9 mouse cellular contexts compared by ENCODE assay signal in genomic region chr11:119954749-119955337, GRCm38 (mm10). TPM values are rescaled to one million over a fixed set of nuclear protein-coding genes. Genes with fewer than 3 reads are reported as not detected.
DNase-seq lines count a peak whose midpoint lies in the region; ATAC-seq and TF ChIP-seq lines count a peak whose summit lies in the region.
"Had no signal": no experiment of that assay in that cellular context is flagged by ENCODE, and none has a peak within 500 bp of the region (broad histone marks: within the 10 kb centered on the region; RNA-seq: fewer than 3 reads in every experiment).

No protein-coding gene starts in this region.

- WGBS in heart, adult 2 months, result 67% methylated on average over 2 of the region's 2 CpGs
- 32% methylated on average over 2 of the region's 2 CpGs for WGBS in lung, postnatal 0 days
- 73% methylated on average over 2 of the region's 2 CpGs for WGBS in stomach, postnatal 0 days

- H3K9ac ChIP-seq in heart, adult 2 months (ENCODE audit: low read depth, low read length), result no peak overlapping the region
- no peak overlapping the region for H3K9ac ChIP-seq in lung, postnatal 0 days (replicated peaks; ENCODE audit: low read depth)
- no peak overlapping the region for H3K9ac ChIP-seq in stomach, postnatal 0 days (ENCODE audit: low read length)

- TF ChIP-seq EP300 in heart, adult 2 months (IDR thresholded peaks at IDR 0.05; ENCODE audit: insufficient read depth, low read depth, low read length), result no peak
- TF ChIP-seq EP300 in lung, postnatal 0 days (IDR thresholded peaks at IDR 0.05), result no peak
- TF ChIP-seq EP300 in stomach, postnatal 0 days (optimal IDR thresholded peaks at IDR 0.05), result no peak

- peak; percentile 79 for ATAC-seq in lung, postnatal 0 days
- ATAC-seq in stomach, postnatal 0 days (ENCODE audit: low FRiP score, low TSS enrichment), result peak; percentile 74
- no peak for ATAC-seq in megakaryocyte-erythroid progenitor cell, adult 5-6 weeks (replicated peaks; ENCODE audit: low FRiP score, low TSS enrichment, poor library complexity, severe bottlenecking)

- intact Hi-C loops in heart, adult 2 months (cut with DNase I), result loop anchor here (2.0 kb wide), 1 partner anchor 24 kb away; no protein-coding TSS in a partner anchor
- intact Hi-C loops in heart, postnatal 36 days (cut with DNase I), result no loop called here

- H3K27me3 ChIP-seq in heart, adult 2 months (ENCODE audit: control insufficient read depth, insufficient read depth, low read length), result no peaks in the 10 kb centered on the region
- no peaks in the 10 kb centered on the region for H3K27me3 ChIP-seq in lung, postnatal 0 days (replicated peaks; ENCODE audit: insufficient read depth, low read length)
- no peaks in the 10 kb centered on the region for H3K27me3 ChIP-seq in stomach, postnatal 0 days (ENCODE audit: control insufficient read depth, insufficient read depth, low read length)

- no peaks in the 10 kb centered on the region for H3K9me3 ChIP-seq in lung, postnatal 0 days (ENCODE audit: low read length)
- H3K9me3 ChIP-seq in stomach, postnatal 0 days (ENCODE audit: control insufficient read depth, low read length), result no peaks in the 10 kb centered on the region

- H3K27ac ChIP-seq in heart, adult 2 months, result peak overlapping the region; percentile 40
- H3K27ac ChIP-seq in lung, postnatal 0 days (ENCODE audit: low read length), result peak overlapping the region; percentile 89
- peak overlapping the region; percentile 78 for H3K27ac ChIP-seq in stomach, postnatal 0 days (replicated peaks)

- H3K4me3 ChIP-seq in heart, adult 2 months, result no peak overlapping the region
- H3K4me3 ChIP-seq in lung, postnatal 0 days (ENCODE audit: low read depth, low read length), result no peak overlapping the region
- H3K4me3 ChIP-seq in stomach, postnatal 0 days (ENCODE audit: low read depth, low read length), result no peak overlapping the region

- H3K4me2 ChIP-seq in lung, postnatal 0 days (replicated peaks; ENCODE audit: low read depth, low read length), result 0 out of 2 replicates have a peak overlapping the region, but pooled peaks have one; percentile 11
- H3K4me2 ChIP-seq in stomach, postnatal 0 days (replicated peaks; ENCODE audit: low read depth), result no peak overlapping the region

- TF ChIP-seq CTCF in heart, adult 2 months (IDR thresholded peaks at IDR 0.05), result no peak
- TF ChIP-seq CTCF in lung, postnatal 0 days (IDR thresholded peaks at IDR 0.05), result no peak
- no peak for TF ChIP-seq CTCF in stomach, postnatal 0 days (IDR thresholded peaks at IDR 0.05; ENCODE audit: low read depth)

- no peaks in the 10 kb centered on the region for H3K79me2 ChIP-seq in heart, adult 2 months (replicated peaks; ENCODE audit: control insufficient read depth, insufficient read depth, low read length)

- no peaks in the 10 kb centered on the region for H3K36me3 ChIP-seq in heart, adult 2 months (ENCODE audit: control insufficient read depth, insufficient read depth, low read length)
- H3K36me3 ChIP-seq in lung, postnatal 0 days (ENCODE audit: insufficient read depth, low read length), result no peaks in the 10 kb centered on the region
- H3K36me3 ChIP-seq in stomach, postnatal 0 days (ENCODE audit: control insufficient read depth, insufficient read depth, low read length), result peaks cover 5% of the 10 kb centered on the region; the same call in 1 of the 2 replicates

- DNase-seq in heart, adult 2 months, result no peak
- no peak for DNase-seq in heart, postnatal 36 days
- peak; percentile 30 for DNase-seq in thymus, postnatal 0 days (ENCODE audit: low spot score)
- DNase-seq in thymus, adult 18-20 months, result no peak
- DNase-seq in lung, postnatal 0 days (ENCODE audit: low spot score), result peak; percentile 81
- no peak for DNase-seq in stomach, postnatal 0 days (ENCODE audit: low spot score)
- DNase-seq in right cerebral cortex, adult 2 months (ENCODE audit: low spot score in 2 of 2), result no peak
- DNase-seq: adrenal gland, postnatal 25 days had no signal

- TF ChIP-seq POLR2A in heart, adult 2 months (IDR thresholded peaks at IDR 0.05; ENCODE audit: insufficient read depth, low read depth, low read length), result no peak

- H3K4me1 ChIP-seq in heart, adult 2 months (ENCODE audit: control insufficient read depth, insufficient read depth, low read length), result peaks cover 38% of the 10 kb centered on the region
- H3K4me1 ChIP-seq in lung, postnatal 0 days (ENCODE audit: insufficient read depth, low read depth, low read length), result peaks cover 60% of the 10 kb centered on the region
- H3K4me1 ChIP-seq in stomach, postnatal 0 days (replicated peaks; ENCODE audit: control insufficient read depth, insufficient read depth), result peaks cover 13% of the 10 kb centered on the region

RNA-seq across cellular contexts. Expression of gene Baiap2, which starts 12.3 kb away (rescaled TPM):
- total RNA-seq in heart, adult 2 months (2021), result 10 to 100 TPM in 1 of 2 experiments, 1 to 10 TPM in 1; 5.8 to 10.3 TPM
- polyA plus RNA-seq in heart, adult 2 months (2012; rRNA removed), result 10.5 and 10.9 TPM in 2 replicates
- total RNA-seq in heart, postnatal 36 days (2021), result 10 to 100 TPM in 1 of 2 experiments, 1 to 10 TPM in 1; 4.4 to 12.0 TPM
- polyA plus RNA-seq in thymus, postnatal 0 days (2015; fragmentation: Nextera tagmentation; extraction: Ambion mirVana), result 25.1 and 26.3 TPM in 2 replicates
- polyA plus RNA-seq in lung, postnatal 0 days (2015; fragmentation: Nextera tagmentation; extraction: Ambion mirVana), result 42.9 and 52.6 TPM in 2 replicates
- 35.1 and 39.2 TPM in 2 replicates for polyA plus RNA-seq in stomach, postnatal 0 days (2015; fragmentation: Nextera tagmentation; extraction: Ambion mirVana)
- total RNA-seq in megakaryocyte-erythroid progenitor cell, adult 5-6 weeks (2014; fragmentation: Nextera tagmentation), result 1.0 and 2.3 TPM in 2 replicates
- 1.5 and 17.7 TPM in 2 replicates for total RNA-seq in megakaryocyte-erythroid progenitor cell, adult 5-6 weeks (2017)

RNA-seq across cellular contexts. Expression of gene Chmp6, which starts 41.6 kb away (rescaled TPM):
- 10 to 100 TPM; 25.9 to 30.1 TPM for total RNA-seq in heart, adult 2 months (2021)
- 26.8 and 28.9 TPM in 2 replicates for polyA plus RNA-seq in heart, adult 2 months (2012; rRNA removed)
- 10 to 100 TPM; 27.9 TPM for total RNA-seq in heart, postnatal 36 days (2021)
- polyA plus RNA-seq in thymus, postnatal 0 days (2015; fragmentation: Nextera tagmentation; extraction: Ambion mirVana), result 81.4 and 86.0 TPM in 2 replicates
- 83.6 and 89.9 TPM in 2 replicates for polyA plus RNA-seq in lung, postnatal 0 days (2015; fragmentation: Nextera tagmentation; extraction: Ambion mirVana)
- 84.5 and 85.3 TPM in 2 replicates for polyA plus RNA-seq in stomach, postnatal 0 days (2015; fragmentation: Nextera tagmentation; extraction: Ambion mirVana)
- total RNA-seq in megakaryocyte-erythroid progenitor cell, adult 5-6 weeks (2014; fragmentation: Nextera tagmentation), result 13.6 and 25.2 TPM in 2 replicates
- 17.7 and 92.3 TPM in 2 replicates for total RNA-seq in megakaryocyte-erythroid progenitor cell, adult 5-6 weeks (2017)

Comparison
In these comparisons a context has a peak if more than half of its experiments do, and no peak if none do; other contexts are left out.
1. DNase-seq: peak in thymus, postnatal 0 days (single experiment) and lung, postnatal 0 days (single experiment); none in heart, adult 2 months (0 of 2), heart, postnatal 36 days (0 of 2), thymus, adult 18-20 months (0 of 2), stomach, postnatal 0 days (single experiment) and right cerebral cortex, adult 2 months (0 of 2).
2. Peak in every context shown above with its lines, with median percentiles within 50 percentile points of each other: H3K27ac ChIP-seq.